Mouse (Mus musculus): Measurements from ENCODE around the gene Otx1.

The Otx1 gene

DNA sequence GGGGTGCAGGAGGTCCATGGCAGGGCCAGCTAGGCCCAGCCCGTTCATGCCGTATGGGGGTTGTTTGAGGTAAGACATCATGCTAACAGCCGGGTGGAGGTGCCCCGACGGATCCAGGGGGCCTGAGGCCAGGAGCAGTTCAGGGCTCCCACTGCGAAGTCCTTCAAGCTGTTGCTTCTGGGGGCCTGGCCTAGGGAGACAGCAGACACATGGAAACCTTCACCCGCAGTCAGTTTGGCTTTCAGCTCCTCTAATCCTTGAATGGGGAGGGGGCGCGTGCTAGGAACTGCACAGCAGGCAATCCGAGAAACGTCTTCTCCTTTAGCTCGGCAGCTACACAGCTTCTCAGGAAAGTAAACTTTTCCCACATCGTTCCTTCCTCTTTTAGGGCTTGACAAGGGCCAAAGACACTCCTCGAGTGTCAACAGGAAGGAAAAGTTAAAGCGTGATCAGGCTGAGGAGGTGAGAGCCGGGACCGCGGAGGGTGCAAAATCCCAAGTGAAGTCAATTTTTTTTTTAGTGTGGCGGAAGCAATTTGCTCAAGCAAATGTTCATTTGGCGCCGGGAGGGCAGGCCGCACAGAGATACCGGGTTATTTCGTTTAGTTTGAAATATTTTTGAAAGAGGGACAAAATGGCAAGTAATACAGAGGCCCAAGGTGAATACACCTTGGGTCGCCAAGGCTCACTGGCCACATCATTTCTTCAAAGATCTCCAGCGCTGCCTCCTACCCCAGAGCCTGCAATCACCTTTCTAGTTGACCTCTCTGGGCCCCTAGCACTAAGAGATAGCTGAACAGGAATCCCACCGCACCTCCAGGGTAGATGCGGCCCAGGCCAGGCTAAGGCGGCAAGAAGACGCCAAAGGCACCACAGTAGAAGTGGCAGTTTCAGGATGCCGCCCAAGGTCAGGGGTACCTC lies 3.0 kb downstream of the Otx1 start:
- peak; percentile 22 for DNase-seq

DNA sequence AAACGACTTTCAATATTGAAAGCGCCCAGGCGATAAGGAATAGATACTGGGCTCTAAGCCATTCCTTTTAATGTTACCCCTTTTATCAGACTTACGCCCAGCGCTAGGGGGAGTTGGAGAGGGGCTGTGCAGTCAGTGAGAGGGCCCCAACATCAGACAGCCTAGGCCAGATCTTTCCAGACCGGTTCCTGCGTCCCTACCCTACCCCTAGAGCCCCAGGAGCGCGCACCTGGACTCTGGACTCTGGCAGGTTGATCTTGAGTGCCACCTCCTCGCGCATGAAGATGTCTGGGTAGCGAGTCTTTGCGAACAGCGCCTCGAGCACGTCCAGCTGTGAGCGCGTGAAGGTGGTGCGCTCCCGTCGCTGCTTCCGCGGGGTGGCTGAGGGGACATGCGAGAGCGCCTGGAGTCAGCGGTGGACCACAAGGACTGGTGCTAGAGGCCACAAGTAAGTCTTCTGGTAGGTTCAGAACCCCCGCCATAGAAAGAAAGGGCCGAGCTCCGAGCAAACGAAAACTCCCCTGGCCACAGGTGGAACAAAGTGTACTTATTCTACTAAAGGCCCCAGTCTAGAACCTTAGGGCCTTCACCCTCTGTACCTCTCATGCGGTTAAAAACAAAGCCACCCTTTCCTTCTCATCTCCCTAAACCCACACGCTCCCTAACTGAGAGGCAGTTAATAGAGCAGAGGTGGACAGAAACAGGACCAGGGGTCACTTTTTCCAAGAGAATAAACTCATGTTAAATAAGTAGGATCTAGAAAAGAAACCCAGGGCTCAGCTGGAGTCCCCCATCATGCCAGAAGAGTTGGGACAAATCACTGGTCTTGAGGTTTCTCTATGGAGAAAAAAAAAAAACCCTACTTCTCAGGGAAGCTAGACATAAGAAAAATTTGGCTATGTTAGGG lies 4.3 kb downstream of the Otx1 start:
- DNase-seq, result peak; percentile 28

DNA sequence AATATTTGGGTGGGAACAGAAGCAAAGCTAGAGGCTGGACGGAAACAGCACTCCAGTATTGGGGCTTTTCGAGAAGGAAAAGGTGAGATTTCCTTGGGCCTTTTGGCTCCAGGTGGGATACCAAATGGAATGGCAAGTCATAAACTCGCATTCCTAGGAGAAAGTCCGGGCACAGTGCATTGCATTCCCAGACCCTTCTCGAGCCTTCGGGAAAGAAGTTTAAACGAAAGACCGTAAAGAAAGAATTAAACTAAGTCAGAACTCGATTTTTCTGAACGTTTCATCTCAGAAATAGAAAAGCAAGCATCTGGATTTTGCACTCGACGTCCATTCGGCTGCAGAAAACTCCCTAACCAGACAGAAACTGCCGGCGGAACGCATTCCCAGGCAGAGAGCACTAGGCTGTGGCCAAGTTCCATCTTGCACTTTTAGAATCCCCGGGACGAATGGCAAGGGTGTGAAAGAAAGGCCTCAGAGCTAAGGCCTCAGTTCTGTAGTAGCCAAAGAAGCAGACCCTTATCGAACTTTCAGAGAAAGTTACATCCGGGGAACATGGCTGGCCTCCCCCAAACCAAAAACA lies 5.0 kb downstream of the Otx1 start:
- DNase-seq, result peak; percentile 32

DNA sequence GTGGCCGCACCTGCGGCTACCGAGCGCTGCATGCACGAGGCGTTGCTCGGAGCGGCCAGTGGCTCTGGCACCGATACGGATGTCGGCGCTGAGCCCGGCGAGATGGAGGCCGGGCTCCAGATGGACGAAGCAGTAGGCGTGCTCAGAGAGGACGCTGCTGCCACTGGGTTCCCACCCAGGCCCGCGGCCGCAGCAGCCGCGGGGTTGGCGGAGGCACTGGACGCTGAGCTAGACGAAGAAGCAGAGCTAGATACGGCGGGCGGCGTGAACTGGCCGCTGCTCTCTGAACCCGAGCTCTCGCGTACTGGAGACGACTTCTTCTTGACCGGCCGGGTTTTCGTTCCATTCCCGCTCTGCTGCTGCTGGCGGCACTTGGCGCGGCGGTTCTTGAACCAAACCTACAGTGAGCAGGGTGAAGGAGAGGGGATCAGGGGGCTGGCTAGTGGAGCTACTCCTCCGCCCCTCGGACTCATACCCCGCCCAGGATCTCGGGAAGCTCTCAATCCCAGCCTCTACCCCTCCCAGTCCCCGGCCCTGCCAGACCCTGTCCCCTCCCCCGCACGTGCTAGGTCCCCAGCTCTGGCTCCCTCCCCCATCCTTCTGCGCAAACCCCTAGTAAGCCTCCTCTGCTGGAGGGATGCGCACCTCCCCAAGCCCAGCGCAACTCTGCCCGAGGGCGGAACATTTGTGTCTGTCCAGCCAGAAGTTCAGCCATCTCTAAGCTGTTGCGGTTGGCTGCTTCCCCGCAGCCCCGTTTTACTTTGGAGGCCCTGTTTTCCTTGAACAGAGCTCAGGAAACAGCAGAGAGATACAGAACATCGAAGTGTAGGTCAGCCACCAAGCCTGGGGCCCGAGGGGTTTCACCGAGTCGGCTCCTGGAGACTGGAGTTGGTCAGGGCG lies 5.8 kb downstream of the Otx1 start:
- DNase-seq, result peak; percentile 61

DNA sequence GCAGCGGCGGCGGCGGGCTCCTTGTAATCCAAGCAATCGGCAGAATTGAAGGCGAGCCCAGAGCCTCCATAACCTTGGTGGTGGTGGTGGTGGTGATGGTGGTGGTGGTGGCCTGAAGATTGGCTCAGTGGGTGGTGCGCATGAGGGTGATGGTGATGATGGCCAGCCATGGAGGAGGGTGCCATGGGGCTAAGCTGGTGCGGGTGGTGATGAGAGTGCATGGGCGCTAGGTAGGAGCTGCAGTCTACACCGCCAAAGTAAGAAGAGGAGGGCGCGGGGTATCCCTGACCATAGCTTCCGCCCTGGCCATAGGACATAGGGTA lies 6.4 kb downstream of the Otx1 start:
- peak; percentile 45 for DNase-seq

DNA sequence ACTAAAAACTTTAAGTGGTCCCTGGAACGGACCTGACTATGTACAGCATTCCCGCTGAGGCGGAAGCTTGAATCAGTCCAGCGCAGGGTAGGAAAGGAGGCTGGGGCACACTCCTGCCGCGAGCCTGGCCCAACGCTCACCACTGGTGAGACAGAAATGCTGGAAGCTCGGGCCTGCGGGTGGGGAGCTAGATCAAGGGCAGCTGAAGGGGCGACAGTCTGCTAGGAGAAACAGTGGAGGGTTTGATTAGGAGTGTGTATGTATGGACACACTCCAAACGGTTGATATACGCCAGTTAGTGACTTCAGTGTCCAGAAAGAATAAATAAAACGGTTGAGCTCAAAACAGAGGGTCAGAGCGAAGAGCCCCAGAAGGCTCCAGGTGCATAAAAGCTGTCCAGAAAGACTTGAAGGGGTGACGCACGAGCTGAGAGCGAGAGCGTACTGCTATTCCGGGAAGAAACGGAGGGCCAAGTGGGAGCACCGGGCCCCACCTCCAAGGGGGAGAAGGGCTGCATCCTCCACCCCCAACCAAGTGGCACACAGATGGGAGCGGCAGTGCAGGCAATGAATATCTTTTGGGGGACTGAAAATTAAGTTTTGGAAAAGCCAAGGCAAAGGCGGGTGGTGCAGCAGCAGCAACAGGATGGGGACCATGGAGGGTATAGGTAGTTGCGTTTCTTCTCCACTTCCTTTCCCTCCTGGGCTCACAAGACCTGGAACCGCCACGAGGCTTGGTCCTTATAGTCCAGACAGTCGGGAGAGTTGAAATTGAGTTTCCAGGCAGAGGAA lies 7.0 kb downstream of the Otx1 start:
- DNase-seq, result peak; percentile 35

DNA sequence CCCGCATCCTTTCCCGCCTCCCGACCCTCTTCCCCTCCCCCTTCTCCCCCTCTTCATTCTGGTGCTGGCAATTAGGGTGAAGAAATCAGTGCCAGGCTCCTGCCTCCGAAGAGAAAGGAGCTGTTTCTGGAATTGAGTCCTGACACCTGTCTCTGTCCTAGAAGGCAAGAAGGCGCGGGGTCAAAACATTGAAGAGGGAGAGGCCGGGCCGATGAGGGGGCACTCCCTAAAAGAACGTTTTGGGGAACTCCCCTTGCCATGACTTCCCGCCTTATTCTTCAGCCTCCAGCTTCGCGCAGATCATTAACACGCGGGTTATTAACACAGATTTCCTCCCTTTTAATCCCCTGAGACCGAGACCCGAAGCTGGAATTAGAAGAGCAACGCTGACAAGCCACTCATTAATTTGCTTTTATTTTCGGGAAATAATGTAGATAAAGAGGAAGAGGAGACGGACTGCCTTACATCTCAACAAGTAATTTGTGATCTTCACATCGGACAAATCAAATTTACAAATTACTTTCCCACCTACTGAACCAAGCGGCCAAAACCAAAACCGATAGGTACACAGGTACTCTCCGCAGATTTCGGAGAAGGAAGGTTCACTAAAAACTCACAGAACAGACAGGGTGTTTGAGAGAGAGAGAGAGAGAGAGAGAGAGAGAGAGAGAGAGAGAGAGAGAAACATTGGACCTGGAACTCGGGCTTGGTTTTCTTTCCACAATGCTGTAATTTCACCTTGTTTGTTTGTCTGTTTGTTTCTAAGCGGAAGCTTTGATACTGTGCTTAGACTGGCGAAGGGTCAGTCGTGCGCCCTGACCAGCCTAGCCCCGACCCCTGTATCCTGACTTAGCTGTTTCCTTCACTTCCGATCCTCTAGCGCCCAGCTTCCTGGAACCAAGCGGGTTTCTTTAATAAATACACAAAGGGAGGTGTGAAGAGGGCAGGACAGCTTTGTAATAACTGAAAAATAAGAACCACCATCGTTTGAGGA lies 8.0 kb downstream of the Otx1 start:
- DNase-seq, result peak; percentile 21

DNA sequence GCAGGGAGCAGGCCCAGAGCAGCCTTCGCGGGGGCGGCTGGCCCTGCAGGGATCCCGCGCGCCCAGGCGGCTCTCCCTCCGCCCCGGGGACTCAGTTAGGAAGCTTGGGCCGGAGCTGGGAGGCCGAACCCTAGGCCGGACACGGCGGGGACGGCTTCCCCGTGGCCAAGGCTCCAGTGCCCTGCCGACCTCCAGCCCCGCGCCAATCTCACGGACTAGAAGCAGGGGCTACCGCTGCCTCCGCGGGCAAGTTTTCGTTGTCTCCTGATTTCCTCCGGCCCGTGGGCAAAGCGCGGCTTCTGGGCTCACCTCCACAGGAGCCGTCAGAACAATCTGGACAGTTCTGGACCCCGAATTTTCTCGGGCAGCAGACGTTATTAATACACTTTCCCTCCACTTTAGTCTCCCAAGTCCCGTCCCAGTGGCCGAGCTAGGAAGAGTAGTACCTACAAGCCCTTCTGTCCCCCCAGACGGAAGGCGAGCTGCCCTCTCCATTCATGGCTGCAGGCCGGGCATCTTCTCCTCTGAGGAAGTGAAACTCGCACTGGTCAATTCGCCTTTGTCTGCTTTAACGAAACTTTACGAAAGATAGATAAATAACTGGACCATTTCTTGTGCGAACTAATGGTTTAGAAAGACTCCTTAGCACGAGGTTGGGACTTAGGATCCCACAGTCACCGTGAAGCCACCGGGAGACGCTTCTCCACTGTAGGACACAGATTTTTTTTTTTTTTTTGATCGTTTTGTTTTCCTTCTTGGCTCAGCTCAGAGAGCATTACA lies 8.9 kb downstream of the Otx1 start:
- peak; percentile 48 for DNase-seq

DNA sequence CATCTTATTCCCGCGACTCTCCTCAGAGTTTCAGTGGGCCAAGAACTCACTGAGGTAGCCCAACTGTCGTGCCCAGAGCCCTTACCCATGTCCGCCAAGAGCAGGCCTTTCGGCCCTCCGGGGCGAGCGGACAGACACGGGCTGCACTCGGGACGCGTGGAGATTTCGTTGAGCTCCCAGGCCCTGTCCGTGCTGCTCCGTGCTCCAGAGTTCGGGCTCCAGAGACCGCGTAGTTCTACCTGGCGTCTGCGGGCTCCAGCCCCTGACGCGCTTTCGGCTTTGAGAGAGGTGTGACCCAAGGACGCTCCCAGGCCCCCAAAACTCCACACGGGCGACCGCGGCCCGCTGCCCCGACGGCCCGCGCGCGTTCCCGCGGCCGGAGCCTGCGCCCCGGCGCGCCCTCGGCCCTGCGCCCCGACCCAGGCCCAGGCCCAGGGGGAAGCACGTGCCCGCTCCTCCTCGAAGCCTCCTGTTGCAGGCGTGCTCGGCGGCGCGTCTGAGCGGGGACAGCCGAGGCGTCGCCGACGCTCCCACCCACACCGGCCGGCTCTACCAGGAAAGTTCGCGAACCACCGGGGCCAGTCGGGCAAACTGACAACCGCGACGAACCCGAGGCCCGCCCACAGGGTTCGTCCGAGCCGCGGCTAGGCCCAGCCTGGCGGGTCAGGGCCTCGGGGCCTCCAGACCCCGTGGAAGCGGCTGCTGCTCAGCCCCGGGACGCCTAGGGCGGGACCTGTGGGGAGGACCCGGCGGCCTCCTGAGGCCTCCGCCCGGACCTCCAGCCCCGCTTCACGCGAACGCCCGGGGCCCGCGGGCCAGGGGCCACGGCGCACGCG lies 9.7 kb downstream of the Otx1 start:
- DNase-seq, result peak; percentile 18

DNA sequence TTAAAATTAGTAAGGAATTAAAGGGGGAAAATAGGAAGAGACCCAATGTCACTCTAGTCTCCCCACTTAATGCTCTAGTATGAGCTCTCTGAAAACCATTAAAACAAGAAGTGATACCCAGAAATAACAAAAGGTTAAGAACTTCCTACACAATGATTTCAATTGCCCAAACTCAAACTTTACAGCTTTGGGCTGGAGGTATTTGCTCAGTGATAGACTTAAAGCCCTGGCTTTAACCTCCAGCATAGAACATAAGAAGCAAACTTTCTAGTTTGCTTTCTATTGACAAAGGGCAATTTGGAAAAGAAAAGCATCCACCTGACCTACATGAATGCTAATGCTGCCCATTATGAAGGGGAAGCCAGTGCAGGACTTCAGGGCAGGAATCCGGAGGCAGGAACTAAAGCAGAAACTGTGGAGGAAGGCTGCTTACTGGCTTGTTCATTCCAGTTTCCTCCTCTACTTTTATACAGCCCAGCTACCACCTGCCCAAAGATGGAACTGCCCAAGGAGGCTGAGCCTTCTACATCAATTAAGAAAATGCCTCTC lies 14.2 kb downstream of the Otx1 start:
- no peak for DNase-seq

DNA sequence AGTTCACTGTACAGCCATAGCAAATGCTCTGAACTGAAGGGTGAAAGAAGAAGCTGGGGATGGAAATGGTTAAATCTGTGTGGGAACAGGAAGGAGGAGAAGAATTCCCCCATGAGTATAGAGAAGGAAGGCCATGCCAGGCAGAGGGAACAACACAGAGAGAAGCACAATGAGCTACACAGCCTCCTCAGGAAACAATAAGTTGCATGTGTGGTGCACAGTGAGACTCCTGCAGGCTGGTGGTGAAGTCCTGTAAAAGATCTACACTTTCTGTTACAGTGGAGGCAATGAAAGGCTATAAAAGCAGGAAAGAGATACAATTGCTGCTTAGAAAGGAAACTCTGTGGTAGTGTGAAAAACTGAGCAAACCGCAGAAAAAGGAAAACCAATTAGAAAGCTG lies 17.6 kb downstream of the Otx1 start:
- DNase-seq, result no peak

DNA sequence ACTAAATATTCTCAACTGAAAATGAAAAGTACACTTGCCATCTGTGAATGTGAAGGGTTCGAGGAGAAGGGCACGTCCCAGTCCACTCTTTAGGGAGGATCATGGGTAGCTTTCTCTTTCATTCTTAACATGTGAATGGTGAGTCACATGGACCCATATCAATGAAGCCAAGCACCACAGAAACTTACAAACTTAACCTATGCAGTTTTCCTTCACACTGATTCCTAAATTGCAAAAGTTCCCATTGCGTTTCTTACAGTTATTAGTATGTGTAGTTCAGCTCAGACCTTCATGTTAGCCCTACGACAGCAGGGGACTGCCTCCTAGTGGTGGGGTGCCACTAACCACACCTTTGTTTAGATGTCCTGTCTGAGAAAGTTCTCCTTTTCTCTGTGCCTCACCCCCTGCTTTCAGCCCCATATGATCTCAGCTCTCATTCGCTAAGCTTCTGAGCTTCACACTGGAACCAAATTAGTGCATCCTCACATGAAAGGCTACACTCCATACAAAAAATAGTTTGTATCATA lies 28.6 kb downstream of the Otx1 start:
- no peak for DNase-seq

DNA sequence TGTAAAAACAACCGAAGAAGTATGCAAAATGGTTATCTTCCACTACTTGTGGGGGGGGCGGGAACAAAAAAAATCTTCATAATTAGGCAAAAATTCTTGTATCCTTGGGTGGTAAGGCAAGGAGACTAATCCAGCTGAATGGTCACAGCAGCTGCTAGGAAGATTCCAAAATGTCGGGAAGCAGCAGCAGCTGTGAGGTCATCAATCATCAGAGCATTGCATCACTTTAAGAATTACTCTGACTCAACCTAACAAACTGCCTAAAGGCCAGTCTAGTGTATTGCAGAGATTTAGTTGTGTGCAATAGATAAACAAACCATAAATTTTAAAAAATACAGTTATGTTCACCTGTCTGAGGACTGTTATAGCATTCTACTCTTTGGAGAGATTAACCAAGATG lies 29.1 kb downstream of the Otx1 start:
- DNase-seq, result no peak

DNA sequence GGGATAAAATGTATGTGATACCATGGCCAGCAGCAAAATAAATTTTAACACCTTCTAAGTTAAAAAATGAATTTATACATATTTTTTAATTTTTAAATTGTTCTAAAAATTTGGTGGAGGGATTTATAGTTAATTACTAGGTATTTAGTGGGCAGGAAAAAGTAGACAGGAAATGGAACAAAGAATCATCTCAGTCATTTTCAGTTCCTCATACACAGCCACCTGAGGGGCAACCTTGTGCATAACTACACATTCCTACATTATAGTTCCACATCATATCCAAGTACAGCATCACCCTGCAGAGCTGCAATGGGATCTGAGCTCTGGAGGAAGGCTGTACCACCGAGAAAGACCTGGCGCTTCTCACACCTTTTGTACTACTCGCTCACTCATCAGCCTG lies 33.8 kb downstream of the Otx1 start:
- DNase-seq, result no peak

DNA sequence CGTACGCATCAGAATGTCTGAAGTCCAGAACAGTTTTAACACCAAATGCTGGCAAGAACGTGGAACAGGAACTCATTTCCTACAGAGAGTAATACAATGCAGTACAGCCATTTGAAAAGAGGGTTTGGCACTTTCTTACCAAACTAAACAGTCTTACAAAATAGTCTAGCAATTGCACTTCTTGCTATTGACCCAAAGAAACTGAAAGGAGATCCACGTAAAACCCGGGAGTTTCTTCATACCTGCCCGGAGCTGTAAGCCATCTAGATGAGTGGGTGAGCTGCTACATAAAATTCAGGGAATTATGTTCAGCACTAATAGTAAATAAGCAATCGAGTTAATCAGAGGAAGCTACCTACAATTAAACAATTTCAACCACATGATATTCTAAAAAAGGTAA lies 47.5 kb downstream of the Otx1 start:
- no peak for DNase-seq

DNA sequence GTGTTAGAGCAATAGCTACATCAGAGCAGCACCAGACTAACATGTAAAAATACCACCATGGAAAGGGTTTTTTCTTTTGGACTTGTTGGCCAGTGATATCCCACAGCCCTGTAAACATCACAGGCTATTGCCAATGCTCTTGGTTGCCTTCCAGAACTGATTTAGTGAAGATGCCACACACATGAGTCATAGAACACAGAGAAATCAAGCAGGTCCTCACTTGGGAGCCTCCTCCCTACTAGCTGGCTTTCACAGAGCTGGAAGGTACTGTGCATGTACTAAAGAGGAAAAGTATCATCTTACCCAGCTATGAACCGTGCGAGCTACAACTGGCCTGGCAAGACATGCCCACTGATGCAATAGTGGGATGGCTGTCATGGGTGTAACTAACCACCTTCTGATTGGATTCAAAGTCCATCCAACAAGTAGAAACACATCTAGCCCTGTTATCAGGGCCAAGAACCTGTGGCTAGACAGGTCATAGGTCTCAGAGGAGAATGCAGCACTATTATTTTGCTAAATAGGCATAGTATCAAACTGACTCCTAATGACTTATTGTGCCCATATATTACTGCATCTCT lies 51.0 kb downstream of the Otx1 start:
- DNase-seq, result no peak

DNA sequence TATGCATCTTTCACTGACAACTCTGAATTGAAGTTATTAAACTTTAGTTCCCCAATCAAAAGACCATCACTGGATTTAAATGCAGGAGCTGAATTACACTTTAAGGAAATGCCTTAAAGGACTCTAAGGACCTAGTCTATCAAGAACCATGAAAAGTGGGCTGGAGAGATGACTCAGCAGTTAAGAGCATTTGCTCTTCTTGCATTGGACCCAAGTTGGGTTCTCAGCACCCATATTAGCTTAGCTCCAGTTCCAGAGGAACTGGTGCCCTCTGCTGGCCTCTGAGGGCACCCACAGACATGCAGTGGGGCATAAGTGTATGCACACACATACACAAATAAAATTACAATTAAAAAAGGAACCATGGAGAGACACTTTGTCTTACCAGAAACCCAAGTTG lies 52.6 kb downstream of the Otx1 start:
- DNase-seq, result no peak
